In genomic region chr2:109694116-109694837, GRCm38 (mm10) we compare ENCODE assay signal across 8 mouse cellular contexts. TPM values are rescaled to one million over a fixed set of nuclear protein-coding genes. Genes with fewer than 3 reads are reported as not detected.
A peak's percentile ranks its signal among the peaks of the same experiment; 100 is the strongest.
DNase-seq lines count a peak whose midpoint lies in the region; ATAC-seq and TF ChIP-seq lines count a peak whose summit lies in the region.

No protein-coding gene starts in this region.

- no peak overlapping the region for H3K27ac ChIP-seq in left cerebral cortex, adult 2 months
- no peak overlapping the region for H3K27ac ChIP-seq in hindbrain, embryonic 11.5 days (ENCODE audit: low read depth, low read length)
- H3K27ac ChIP-seq in midbrain, embryonic 13.5 days, result no peak overlapping the region

- H3K36me3 ChIP-seq in hindbrain, embryonic 11.5 days (ENCODE audit: control insufficient read depth, insufficient read depth, low read length), result no peaks in the 10 kb centered on the region
- no peaks in the 10 kb centered on the region for H3K36me3 ChIP-seq in midbrain, embryonic 13.5 days

- ATAC-seq in hindbrain, embryonic 11.5 days (ENCODE audit: low FRiP score), result peak; percentile 54
- ATAC-seq in midbrain, embryonic 13.5 days, result peak; percentile 43

- no peak for TF ChIP-seq CTCF in left cerebral cortex, adult 2 months (IDR thresholded peaks at IDR 0.05)

- H3K4me2 ChIP-seq in hindbrain, embryonic 11.5 days (replicated peaks; ENCODE audit: low read depth, low read length), result peak overlapping the region; percentile 69
- peak overlapping the region; percentile 91 for H3K4me2 ChIP-seq in midbrain, embryonic 13.5 days (replicated peaks)

- intact Hi-C loops in left cerebral cortex, adult 2 months (cut with DNase I), result loop anchor here (1.0 to 10.0 kb wide), 8 partner anchors 417 to 1726 kb away; no protein-coding TSS in a partner anchor

- DNase-seq in left cerebral cortex, adult 2 months (ENCODE audit: extremely low spot score in 1 of 2, low spot score in 2 of 2), result peak in 1 of 2 experiments; percentile 17
- no peak for DNase-seq in left cerebral cortex, adult 18-20 months (ENCODE audit: low spot score in 2 of 2)
- DNase-seq in cerebellum, adult 8-10 months, result peak; percentile 30
- DNase-seq in hindbrain, embryonic 11.5 days (ENCODE audit: low spot score), result peak; percentile 58
- DNase-seq in spleen, postnatal 10 days (ENCODE audit: low spot score in 2 of 2), result no peak
- no peak for DNase-seq in kidney, postnatal 25 days
- DNase-seq in adrenal gland, adult 8-10 months, result no peak

- 0 out of 2 replicates have a peak, but pooled peaks cover 4% of the 10 kb centered on the region for H3K4me1 ChIP-seq in hindbrain, embryonic 11.5 days (replicated peaks; ENCODE audit: control insufficient read depth, insufficient read depth, low read length)
- H3K4me1 ChIP-seq in midbrain, embryonic 13.5 days (replicated peaks), result peaks cover 33% of the 10 kb centered on the region

- H3K9me3 ChIP-seq in hindbrain, embryonic 11.5 days (ENCODE audit: control insufficient read depth, low read length), result no peaks in the 10 kb centered on the region
- no peaks in the 10 kb centered on the region for H3K9me3 ChIP-seq in midbrain, embryonic 13.5 days

- H3K4me3 ChIP-seq in left cerebral cortex, adult 2 months, result peak overlapping the region; percentile 50
- H3K4me3 ChIP-seq in hindbrain, embryonic 11.5 days (ENCODE audit: low read depth, low read length), result peak overlapping the region; percentile 39
- H3K4me3 ChIP-seq in midbrain, embryonic 13.5 days (replicated peaks), result peak overlapping the region; percentile 62

- peak overlapping the region; percentile 46 for H3K9ac ChIP-seq in hindbrain, embryonic 11.5 days (ENCODE audit: low read depth, low read length)
- peak overlapping the region; percentile 64 for H3K9ac ChIP-seq in midbrain, embryonic 13.5 days (replicated peaks)

- 0% methylated on average over 26 of the region's 26 CpGs for WGBS in hindbrain, embryonic 11.5 days
- under 1% methylated on average over 26 of the region's 26 CpGs for WGBS in midbrain, embryonic 13.5 days

- H3K27me3 ChIP-seq in hindbrain, embryonic 11.5 days (ENCODE audit: control insufficient read depth, insufficient read depth, low read length), result no peaks in the 10 kb centered on the region; the same call in 1 of the 2 replicates
- peaks cover 23% of the 10 kb centered on the region for H3K27me3 ChIP-seq in midbrain, embryonic 13.5 days

RNA-seq across cellular contexts. Expression of gene Bdnf, which starts 19.8 kb away (rescaled TPM):
- total RNA-seq in left cerebral cortex, adult 2 months (2021), result 10 to 100 TPM; 35.5 to 39.3 TPM
- 10 to 100 TPM; 30.0 to 40.0 TPM for total RNA-seq in left cerebral cortex, adult 18-20 months (2021)
- 2.8 and 3.0 TPM in 2 replicates for polyA plus RNA-seq in hindbrain, embryonic 11.5 days (2014; fragmentation: Nextera tagmentation; extraction: Ambion mirVana)
- 2.8 and 3.7 TPM in 2 replicates for polyA plus RNA-seq in midbrain, embryonic 13.5 days (2015; fragmentation: Nextera tagmentation; extraction: Ambion mirVana)
- total RNA-seq in adrenal gland, adult 8-10 months (2022), result under 1 TPM in 2 of 4 experiments, not detected in 2; 0.14 to 0.23 TPM

Comparison
In these comparisons a context has a peak if more than half of its experiments do, and no peak if none do; other contexts are left out.
1. DNase-seq: peak in cerebellum, adult 8-10 months (single experiment) and hindbrain, embryonic 11.5 days (single experiment); none in left cerebral cortex, adult 18-20 months (0 of 2), spleen, postnatal 10 days (0 of 2), kidney, postnatal 25 days (0 of 2) and adrenal gland, adult 8-10 months (single experiment).
2. RNA of gene Bdnf, which starts 19.8 kb away (total RNA-seq): 30.0 to 40.0 TPM in left cerebral cortex, adult 18-20 months and 35.5 to 39.3 TPM in left cerebral cortex, adult 2 months; 0.14 to 0.23 TPM in adrenal gland, adult 8-10 months; every median in the first group is over 10 times any median in the second.
3. Peak in every context shown above with its lines, with median percentiles within 50 percentile points of each other: H3K4me3 ChIP-seq.